Mouse (Mus musculus): Measurements from ENCODE around the gene Olfm1.

Olfm1 gene

GRCm38 (mm10) chr2:28235129-28235528, 42.3 kb downstream of the Olfm1 start:
- DNase-seq (ENCODE audit: low spot score): no peak

- DNase-seq (ENCODE audit: low spot score): no peak
Observed at GRCm38 (mm10) chr2:28236447-28236846, 43.7 kb downstream of the Olfm1 start.

- DNase-seq (ENCODE audit: low spot score): no peak
Observed at GRCm38 (mm10) chr2:28239616-28240015, 46.8 kb downstream of the Olfm1 start.

GRCm38 (mm10) chr2:28240920-28241319, 48.1 kb downstream of the Olfm1 start:
- no peak for DNase-seq (ENCODE audit: low spot score)

DNA sequence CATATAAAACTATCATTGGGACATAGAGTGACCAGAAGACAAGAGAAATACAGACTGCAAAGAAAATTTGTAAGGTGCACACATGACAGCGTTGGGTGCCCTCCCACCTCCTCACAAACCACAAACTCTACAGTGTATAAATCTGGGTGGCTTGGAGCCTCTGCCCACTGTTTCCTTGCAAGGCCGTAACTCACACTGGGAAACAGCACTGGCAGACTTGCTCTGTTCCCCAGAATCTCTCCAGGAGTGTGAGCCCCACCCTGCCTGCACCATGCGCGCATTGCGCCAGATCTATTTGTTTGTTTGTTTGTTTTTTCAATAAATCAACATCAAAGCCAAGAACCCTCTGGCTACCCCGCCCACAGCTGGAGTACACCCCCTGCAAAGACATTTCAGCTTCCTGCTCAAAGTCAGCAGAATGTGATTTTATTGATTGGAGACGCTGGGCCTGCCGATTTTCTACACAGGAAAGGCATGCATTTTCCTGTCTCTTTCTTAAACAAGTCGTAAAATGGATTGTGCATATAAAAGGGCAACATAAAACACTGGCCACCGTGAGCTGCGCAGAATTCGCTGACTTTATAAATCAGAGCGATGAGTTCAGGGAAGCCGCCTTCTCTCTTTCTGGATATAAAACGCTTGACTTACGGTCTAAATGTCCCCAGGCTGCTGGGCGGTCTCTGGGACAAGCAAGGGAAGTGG, 48.9 kb downstream of the Olfm1 start:
- no peak for DNase-seq (ENCODE audit: low spot score)

DNA sequence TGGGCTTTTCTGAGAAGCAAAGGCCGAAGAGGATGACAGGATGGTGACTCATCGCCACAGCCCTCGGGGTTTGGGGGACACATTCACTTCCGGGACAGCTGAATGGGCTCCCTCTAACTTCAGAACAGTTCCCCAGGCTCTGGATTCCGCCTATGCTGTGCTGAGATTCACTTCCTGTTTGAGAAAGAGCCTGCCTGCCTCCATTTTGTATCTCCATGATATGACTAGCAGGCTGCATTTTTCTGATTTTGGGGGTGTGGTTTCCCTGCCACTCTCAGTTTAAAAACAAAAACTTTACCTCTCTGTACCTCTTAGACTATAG, 49.4 kb downstream of the Olfm1 start:
- DNase-seq (ENCODE audit: low spot score): no peak

- no peak for DNase-seq (ENCODE audit: low spot score)
Observed at GRCm38 (mm10) chr2:28244667-28245395, 52.0 kb downstream of the Olfm1 start.

DNA sequence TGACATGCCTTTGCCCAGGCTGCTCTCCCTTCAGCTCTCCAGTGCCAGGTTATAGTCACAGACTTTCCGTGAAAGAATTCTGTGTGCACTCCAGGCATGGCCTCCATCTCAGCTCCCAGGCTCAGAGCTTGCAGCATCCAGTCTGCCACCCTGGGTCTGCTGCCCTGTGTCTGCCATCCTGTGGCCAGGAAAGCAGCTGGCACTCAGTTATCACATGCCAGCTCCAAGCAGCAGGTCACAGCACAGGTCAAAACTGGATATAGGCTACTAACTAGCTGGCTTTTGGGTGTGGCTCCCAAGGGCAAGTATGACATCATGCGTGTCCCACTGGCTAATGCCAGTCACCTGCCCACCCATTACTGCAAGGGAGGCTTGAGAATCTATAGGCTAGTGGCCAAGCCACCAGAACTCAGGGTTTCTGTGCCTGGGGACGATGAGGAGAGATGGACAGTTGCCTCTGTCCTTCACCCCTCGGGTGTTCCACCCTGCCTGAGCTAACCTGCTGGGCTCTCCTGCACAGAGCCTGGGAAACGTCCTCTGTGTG, 53.4 kb downstream of the Olfm1 start:
- DNase-seq (ENCODE audit: low spot score): no peak

DNA sequence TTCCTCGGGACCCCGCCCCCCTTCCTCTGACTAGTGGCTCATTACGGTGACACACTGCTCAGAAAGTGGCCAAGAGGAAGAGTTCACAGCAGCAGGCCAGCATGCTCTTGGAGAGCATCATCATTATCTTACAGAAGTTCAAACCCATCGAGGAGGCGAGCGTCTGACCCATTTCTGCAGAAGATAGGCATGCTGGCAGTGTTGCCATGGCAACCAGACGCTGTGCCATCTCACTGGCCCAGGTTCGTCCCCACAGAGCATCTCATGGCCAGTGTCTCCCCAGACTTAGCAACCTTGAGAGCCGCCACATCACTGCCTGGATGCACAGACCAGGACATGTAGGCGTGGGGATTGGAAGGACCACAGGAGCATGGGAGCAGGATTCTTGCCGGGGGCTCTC, 54.3 kb downstream of the Olfm1 start:
- DNase-seq (ENCODE audit: low spot score): no peak

- no peak for DNase-seq (ENCODE audit: low spot score)
Observed at GRCm38 (mm10) chr2:28252554-28252953, 59.8 kb downstream of the Olfm1 start.

GRCm38 (mm10) chr2:28256029-28256428, 63.2 kb downstream of the Olfm1 start:
- no peak for DNase-seq (ENCODE audit: low spot score)

DNA sequence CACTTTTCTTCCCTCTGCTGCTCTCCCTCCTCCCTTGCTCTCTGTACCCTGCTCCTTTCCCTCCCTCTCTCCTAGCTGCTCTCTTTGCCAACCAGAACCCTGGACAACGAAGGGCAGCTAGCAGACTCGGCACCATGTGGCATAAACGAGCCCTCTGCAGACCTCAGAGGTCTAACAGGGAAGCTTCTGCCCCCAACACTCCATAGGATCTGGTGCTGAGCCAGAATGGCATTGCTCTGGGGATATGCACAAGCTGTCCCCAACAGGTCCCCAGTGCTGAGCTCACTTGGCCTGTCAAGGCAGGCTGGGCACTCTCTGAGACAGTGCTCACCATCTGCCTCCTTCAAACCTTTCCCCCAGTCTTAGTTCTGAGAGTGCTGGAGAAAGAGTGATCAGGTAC, 68.6 kb downstream of the Olfm1 start:
- no peak for DNase-seq (ENCODE audit: low spot score)

- DNase-seq (ENCODE audit: low spot score): no peak
Observed at GRCm38 (mm10) chr2:28267776-28268275, 75.0 kb downstream of the Olfm1 start.

DNA sequence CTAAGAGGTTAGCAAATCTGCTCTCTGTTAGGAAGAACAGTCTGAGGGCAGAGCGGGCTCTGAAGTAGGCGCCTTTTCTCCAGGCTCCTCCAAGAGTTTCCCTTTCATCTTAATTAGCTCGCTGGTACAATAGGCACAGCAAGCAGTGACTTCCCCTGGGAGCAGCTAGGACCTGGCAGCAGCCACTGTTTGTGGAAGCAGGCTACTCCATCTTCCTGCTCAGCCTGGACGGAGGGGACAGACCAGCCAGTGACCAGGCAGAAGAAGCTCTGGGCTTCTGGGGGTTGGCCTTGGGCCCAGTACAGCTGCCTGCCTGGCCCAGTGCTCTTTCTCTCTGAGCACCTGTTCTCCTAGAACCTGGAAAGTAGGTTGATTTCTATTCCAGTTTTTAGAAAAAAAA, 77.8 kb downstream of the Olfm1 start:
- DNase-seq (ENCODE audit: low spot score): no peak

DNA sequence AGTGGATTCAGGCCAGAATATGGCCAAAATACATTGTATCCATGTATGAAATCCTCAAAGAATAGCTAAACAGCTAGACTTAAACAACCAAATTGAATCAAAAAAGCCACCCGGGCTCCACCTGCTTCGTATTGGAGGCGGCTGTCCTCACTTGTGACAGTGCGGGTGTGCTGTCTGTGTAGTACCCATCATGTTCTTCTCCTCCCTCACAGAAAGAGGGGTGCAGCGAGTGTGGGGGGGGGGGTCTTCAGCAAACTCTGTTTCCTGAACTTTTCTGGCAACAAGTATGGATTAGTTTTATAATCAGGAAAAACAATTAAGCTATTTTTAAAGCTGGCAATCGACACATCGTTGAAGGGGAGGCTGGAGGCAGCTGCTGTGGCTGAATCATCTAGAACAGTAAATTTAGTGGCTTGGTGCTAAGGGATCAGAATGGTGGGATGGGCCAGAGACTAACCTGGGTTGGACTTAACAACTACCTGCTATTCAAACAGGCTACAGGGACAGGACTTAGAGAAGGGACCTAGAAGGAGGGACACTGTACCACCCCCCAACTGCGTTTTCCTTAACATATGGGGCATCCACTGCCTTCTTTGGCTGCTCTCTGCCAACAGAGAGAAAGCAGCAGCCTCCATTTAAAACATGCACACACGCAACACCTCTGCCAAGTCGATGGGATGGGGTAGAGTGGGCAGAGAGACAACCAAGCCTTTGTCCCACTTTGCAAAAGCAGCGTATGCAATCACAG, 79.6 kb downstream of the Olfm1 start:
- no peak for DNase-seq (ENCODE audit: low spot score)

DNA sequence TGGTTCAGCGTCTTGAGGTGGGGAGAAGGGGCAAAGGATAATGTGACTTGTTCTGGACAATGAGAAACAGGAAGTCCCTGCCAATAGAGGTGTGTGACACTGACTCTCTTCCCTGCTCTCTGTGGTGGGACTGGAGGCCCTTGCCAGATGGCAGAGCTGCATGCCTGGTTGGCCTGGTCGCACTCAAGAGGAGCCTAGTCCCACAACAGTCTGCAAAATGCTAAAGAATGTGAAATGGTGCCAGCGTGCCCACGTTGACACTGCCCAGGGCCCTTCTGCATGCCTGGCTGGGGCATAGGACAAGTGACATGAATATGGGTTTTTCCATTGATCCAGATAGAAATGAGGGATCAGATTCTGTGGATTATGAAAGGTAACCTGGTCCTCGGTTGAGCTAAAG, 81.2 kb downstream of the Olfm1 start:
- no peak for DNase-seq (ENCODE audit: low spot score)

GRCm38 (mm10) chr2:28275345-28275744, 82.6 kb downstream of the Olfm1 start:
- no peak for DNase-seq (ENCODE audit: low spot score)

- DNase-seq (ENCODE audit: low spot score): peak; percentile 15
Observed at GRCm38 (mm10) chr2:28278150-28278549, 85.4 kb downstream of the Olfm1 start.

DNA sequence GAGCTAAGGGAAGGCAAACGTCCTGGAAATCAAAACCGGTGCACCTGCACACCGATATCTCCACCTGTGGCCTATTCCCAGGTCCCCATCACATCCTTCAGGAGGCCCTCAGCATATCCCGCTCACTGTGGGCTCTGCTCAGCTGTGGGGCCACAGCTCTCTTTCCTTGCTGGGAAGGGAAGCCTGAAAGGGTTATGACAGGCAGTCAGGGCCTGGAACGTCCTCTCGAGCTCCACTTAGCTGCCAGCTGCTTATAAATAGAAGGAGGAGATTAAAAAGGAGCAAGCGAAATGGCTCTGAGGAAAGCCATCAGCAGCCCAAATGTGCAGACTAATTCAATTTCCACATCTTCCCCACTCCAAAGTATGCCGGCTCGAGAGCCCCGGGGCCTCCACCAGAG, 86.1 kb downstream of the Olfm1 start:
- DNase-seq (ENCODE audit: low spot score): no peak
